Mouse (Mus musculus): ENCODE measurements around the gene Cpsf4l.

- TF ChIP-seq CTCF (IDR thresholded peaks at IDR 0.05), result peak; percentile 100
- no peak for TF ChIP-seq EP300 (IDR thresholded peaks at IDR 0.05)
Measured at GRCm38 (mm10) chr11:113703758-113704157, 6.1 kb downstream of the Cpsf4l start.
